Mouse (Mus musculus) stomach, postnatal 0 days (tissue): ENCODE measurements around the gene Pgam5.

Experiments
- CTCF ChIP-seq: IDR thresholded peaks from 2 replicates; pipeline ENCODE4 v1.5.1; 2016; ENCODE audit warnings: antibody characterized with exemption, low read depth, mild to moderate bottlenecking, moderate library complexity
- EP300 ChIP-seq: optimal IDR thresholded peaks from 2 replicates; pipeline ENCODE3; 2016; ENCODE audit warnings: antibody characterized with exemption

- TF ChIP-seq CTCF (no peak), EP300 (no peak)
Observed at GRCm38 (mm10) chr5:110274846-110275245, 5.1 kb upstream of the Pgam5 start.
